Mouse (Mus musculus): ENCODE measurements around the gene Ccdc144b. TPM values are rescaled to one million over a fixed set of nuclear protein-coding genes. Genes with fewer than 3 reads are reported as not detected.

The Ccdc144b gene
- polyA plus RNA-seq (2012; rRNA removed) = not detected in 2 replicates

GRCm38 (mm10) chr3:36053447-36053846 is at the start of gene Ccdc144b:
Gene Ccdc144b, minus strand, starts transcription at chr3:36053547.

GRCm38 (mm10) chr3:36065843-36066651 is 12.7 kb upstream of the Ccdc144b start, which contains the start of gene Acad9:
Gene Acad9, plus strand, starts transcription at chr3:36065979.

GRCm38 (mm10) chr3:36000275-36001239 is 52.8 kb downstream of the Ccdc144b start, which contains the start of gene Mccc1:
Gene Mccc1, minus strand, starts transcription at chr3:36000678.

Other genes with a start within 250 kb of the Ccdc144b start
- gene Dcun1d1, start 116.1 kb downstream of the Ccdc144b start, polyA plus RNA-seq (2012; rRNA removed) = 20.1 and 24.6 TPM in 2 replicates
- 13.4 and 14.3 TPM in 2 replicates for gene Mccc1, start 52.9 kb downstream of the Ccdc144b start, polyA plus RNA-seq (2012; rRNA removed)
- gene Acad9, start 12.4 kb upstream of the Ccdc144b start, polyA plus RNA-seq (2012; rRNA removed) = 11.8 and 12.4 TPM in 2 replicates
- gene D3Ertd254e, start 97.5 kb upstream of the Ccdc144b start, polyA plus RNA-seq (2012; rRNA removed) = 0.48 and 0.53 TPM in 2 replicates
- not detected in 2 replicates for gene Qrfpr, start 168.8 kb upstream of the Ccdc144b start, polyA plus RNA-seq (2012; rRNA removed)